Mouse (Mus musculus) thymus, postnatal 36 days (tissue): ENCODE measurements at regions not wholly inside any gene's neighbourhood (a gene's known extent, or its start where the extent isn't known, plus 50 kb on each side); places are given as distances from the start of the nearest gene placed in this dataset.

Experiments
- DNase-seq, 2 experiments: peaks; one replicate each; pipeline ENCODE4 v3.0.0; 2022; ENCODE audit warnings: mixed read lengths in 2 of 2

GRCm38 (mm10) chr2:174892658-174893057 lies 117.4 kb upstream of the Gm14444 start:
- DNase-seq = no peak

- no peak for DNase-seq
These were observed 112.6 kb upstream of the Gm14444 start for GRCm38 (mm10) chr2:174897424-174897823.

GRCm38 (mm10) chr2:174899940-174900670 lies 109.9 kb upstream of the Gm14444 start:
- no peak for DNase-seq

- DNase-seq = peak in 1 of 2 experiments; percentile 5
These were observed 109.4 kb upstream of the Gm14444 start for GRCm38 (mm10) chr2:174900671-174900991.

GRCm38 (mm10) chr2:174901801-174902200 lies 108.2 kb upstream of the Gm14444 start:
- DNase-seq = no peak

- DNase-seq = no peak
These were observed 106.4 kb upstream of the Gm14444 start for GRCm38 (mm10) chr2:174903627-174904026.

- no peak for DNase-seq
These were observed 104.0 kb upstream of the Gm14444 start for GRCm38 (mm10) chr2:174905865-174906639.

- DNase-seq = no peak
These were observed 92.7 kb upstream of the Gm14444 start for GRCm38 (mm10) chr2:174917146-174917905.

GRCm38 (mm10) chr2:174917975-174918374 lies 92.1 kb upstream of the Gm14444 start:
- DNase-seq = no peak

GRCm38 (mm10) chr2:174922208-174922607 lies 87.8 kb upstream of the Gm14444 start:
- no peak for DNase-seq

- no peak for DNase-seq
These were observed 80.3 kb upstream of the Gm14444 start for GRCm38 (mm10) chr2:174929718-174930117.

GRCm38 (mm10) chr2:174932137-174933012 lies 77.7 kb upstream of the Gm14444 start:
- DNase-seq = peak; percentile 64 to 74

GRCm38 (mm10) chr2:174933013-174933353 lies 77.1 kb upstream of the Gm14444 start:
- DNase-seq = no peak

- peak; percentile 11 to 20 for DNase-seq
These were observed 73.4 kb upstream of the Gm14444 start for GRCm38 (mm10) chr2:174936665-174937064.

GRCm38 (mm10) chr2:174937930-174938329 lies 72.1 kb upstream of the Gm14444 start:
- no peak for DNase-seq

GRCm38 (mm10) chr2:174942221-174942620 lies 67.8 kb upstream of the Gm14444 start:
- no peak for DNase-seq

- no peak for DNase-seq
These were observed 61.9 kb upstream of the Gm14444 start for GRCm38 (mm10) chr2:174948106-174948505.
